Mouse (Mus musculus): Measurements from ENCODE around the gene Lfng. TPM values are rescaled to one million over a fixed set of nuclear protein-coding genes. Genes with fewer than 3 reads are reported as not detected.

Lfng gene
- polyA plus RNA-seq, 1 experiment from 2014 or later: 9.0 TPM

- peaks cover 25% of the 10 kb centered on the region for H3K36me3 ChIP-seq (ENCODE audit: control insufficient read depth, insufficient read depth, low read length)
- no peak overlapping the region for H3K4me3 ChIP-seq (ENCODE audit: low read depth, low read length)
Measured at GRCm38 (mm10) chr5:140642076-140642475, 35.0 kb downstream of the Lfng start.

GRCm38 (mm10) chr5:140644263-140644662 is 37.1 kb downstream of the Lfng start:
- H3K36me3 ChIP-seq (ENCODE audit: control insufficient read depth, insufficient read depth, low read length): peaks cover 14% of the 10 kb centered on the region
- no peaks in the 10 kb centered on the region for H3K9me3 ChIP-seq (ENCODE audit: control insufficient read depth, low read length)
- 90% methylated on average over 6 of the region's 6 CpGs for WGBS
- H3K4me3 ChIP-seq (ENCODE audit: low read depth, low read length): no peak overlapping the region
- no peaks in the 10 kb centered on the region for H3K27me3 ChIP-seq (ENCODE audit: control insufficient read depth, insufficient read depth, low read length)
- DNase-seq (ENCODE audit: low spot score): no peak
- H3K4me2 ChIP-seq (ENCODE audit: low read depth, severe bottlenecking): no peak overlapping the region
- no peak for ATAC-seq (ENCODE audit: insufficient number of reproducible peaks, low FRiP score, low TSS enrichment, low read depth)
- H3K27ac ChIP-seq (replicated peaks; ENCODE audit: low read depth, low read length): no peak overlapping the region
- H3K4me1 ChIP-seq (ENCODE audit: control insufficient read depth, insufficient read depth, low read length): peaks cover 38% of the 10 kb centered on the region
- no peak overlapping the region for H3K9ac ChIP-seq (ENCODE audit: low read length)

More at GRCm38 (mm10) chr5:140642076-140642475, 35.0 kb downstream of the Lfng start:
- no peaks in the 10 kb centered on the region for H3K9me3 ChIP-seq (ENCODE audit: control insufficient read depth, low read length)
- peaks cover 33% of the 10 kb centered on the region for H3K4me1 ChIP-seq (ENCODE audit: control insufficient read depth, insufficient read depth, low read length)
- ATAC-seq (ENCODE audit: insufficient number of reproducible peaks, low FRiP score, low TSS enrichment, low read depth) (no peak), DNase-seq (ENCODE audit: low spot score) (no peak)
- 62% methylated on average over 3 of the region's 3 CpGs for WGBS
- H3K9ac ChIP-seq (ENCODE audit: low read length): no peak overlapping the region
- H3K27ac ChIP-seq (replicated peaks; ENCODE audit: low read depth, low read length): peak overlapping the region; percentile 39
- peak overlapping the region; percentile 22; the same call in 1 of the 2 replicates for H3K4me2 ChIP-seq (ENCODE audit: low read depth, severe bottlenecking)
- H3K27me3 ChIP-seq (ENCODE audit: control insufficient read depth, insufficient read depth, low read length): no peaks in the 10 kb centered on the region

GRCm38 (mm10) chr5:140644702-140645201 is 37.6 kb downstream of the Lfng start:
- H3K27me3 ChIP-seq (ENCODE audit: control insufficient read depth, insufficient read depth, low read length): no peaks in the 10 kb centered on the region
- WGBS: 93% methylated on average over 15 of the region's 15 CpGs
- ATAC-seq (ENCODE audit: insufficient number of reproducible peaks, low FRiP score, low TSS enrichment, low read depth): no peak
- H3K9me3 ChIP-seq (ENCODE audit: control insufficient read depth, low read length): no peaks in the 10 kb centered on the region
- H3K27ac ChIP-seq (replicated peaks; ENCODE audit: low read depth, low read length): no peak overlapping the region
- no peak overlapping the region for H3K4me3 ChIP-seq (ENCODE audit: low read depth, low read length)
- H3K9ac ChIP-seq (ENCODE audit: low read length): no peak overlapping the region
- H3K4me2 ChIP-seq (ENCODE audit: low read depth, severe bottlenecking): no peak overlapping the region
- DNase-seq (ENCODE audit: low spot score): no peak
- H3K36me3 ChIP-seq (ENCODE audit: control insufficient read depth, insufficient read depth, low read length): peaks cover 14% of the 10 kb centered on the region
- H3K4me1 ChIP-seq (ENCODE audit: control insufficient read depth, insufficient read depth, low read length): peaks cover 38% of the 10 kb centered on the region

- ATAC-seq (ENCODE audit: insufficient number of reproducible peaks, low FRiP score, low TSS enrichment, low read depth) (no peak), DNase-seq (ENCODE audit: low spot score) (no peak)
- H3K36me3 ChIP-seq (ENCODE audit: control insufficient read depth, insufficient read depth, low read length): peaks cover 10% of the 10 kb centered on the region
- H3K4me1 ChIP-seq (ENCODE audit: control insufficient read depth, insufficient read depth, low read length): peaks cover 38% of the 10 kb centered on the region
- H3K27ac ChIP-seq (replicated peaks; ENCODE audit: low read depth, low read length): no peak overlapping the region
- H3K4me2 ChIP-seq (ENCODE audit: low read depth, severe bottlenecking): no peak overlapping the region
- H3K9me3 ChIP-seq (ENCODE audit: control insufficient read depth, low read length): no peaks in the 10 kb centered on the region
- no peak overlapping the region for H3K4me3 ChIP-seq (ENCODE audit: low read depth, low read length)
- WGBS: 94% methylated on average over 4 of the region's 4 CpGs
- no peak overlapping the region for H3K9ac ChIP-seq (ENCODE audit: low read length)
- no peaks in the 10 kb centered on the region for H3K27me3 ChIP-seq (ENCODE audit: control insufficient read depth, insufficient read depth, low read length)
Measured at GRCm38 (mm10) chr5:140645454-140645853, 38.3 kb downstream of the Lfng start.

- no peak overlapping the region for H3K4me3 ChIP-seq (ENCODE audit: low read depth, low read length)
- no peak for DNase-seq (ENCODE audit: low spot score)
- H3K9ac ChIP-seq (ENCODE audit: low read length): no peak overlapping the region
- no peaks in the 10 kb centered on the region for H3K27me3 ChIP-seq (ENCODE audit: control insufficient read depth, insufficient read depth, low read length)
- peaks cover 10% of the 10 kb centered on the region for H3K36me3 ChIP-seq (ENCODE audit: control insufficient read depth, insufficient read depth, low read length)
- no peaks in the 10 kb centered on the region for H3K9me3 ChIP-seq (ENCODE audit: control insufficient read depth, low read length)
- ATAC-seq (ENCODE audit: insufficient number of reproducible peaks, low FRiP score, low TSS enrichment, low read depth): no peak
- no peak overlapping the region for H3K27ac ChIP-seq (replicated peaks; ENCODE audit: low read depth, low read length)
- peaks cover 35% of the 10 kb centered on the region for H3K4me1 ChIP-seq (ENCODE audit: control insufficient read depth, insufficient read depth, low read length)
- H3K4me2 ChIP-seq (ENCODE audit: low read depth, severe bottlenecking): no peak overlapping the region
- WGBS: 91% methylated on average over 6 of the region's 6 CpGs
Measured at GRCm38 (mm10) chr5:140646171-140646570, 39.1 kb downstream of the Lfng start.

- no peak for DNase-seq (ENCODE audit: low spot score)
- Histone ChIP-seq H3K9ac (ENCODE audit: low read length) (peak overlapping the region; percentile 97), H3K4me1 (ENCODE audit: control insufficient read depth, insufficient read depth, low read length) (peaks cover 24% of the 10 kb centered on the region), H3K27me3 (ENCODE audit: control insufficient read depth, insufficient read depth, low read length) (no peaks in the 10 kb centered on the region), H3K27ac (replicated peaks; ENCODE audit: low read depth, low read length) (no peak overlapping the region), H3K4me3 (ENCODE audit: low read depth, low read length) (peak overlapping the region; percentile 95), H3K36me3 (ENCODE audit: control insufficient read depth, insufficient read depth, low read length) (peaks cover 10% of the 10 kb centered on the region), H3K9me3 (ENCODE audit: control insufficient read depth, low read length) (no peaks in the 10 kb centered on the region), H3K4me2 (ENCODE audit: low read depth, severe bottlenecking) (peak overlapping the region; percentile 73)
- 75% methylated on average over 13 of the region's 13 CpGs for WGBS
- no peak for ATAC-seq (ENCODE audit: insufficient number of reproducible peaks, low FRiP score, low TSS enrichment, low read depth)
Measured at GRCm38 (mm10) chr5:140647031-140647760, 40.1 kb downstream of the Lfng start.

GRCm38 (mm10) chr5:140647821-140648518 is 40.9 kb downstream of the Lfng start:
- H3K4me3 ChIP-seq (ENCODE audit: low read depth, low read length): peak overlapping the region; percentile 95
- peak overlapping the region; percentile 77 for H3K27ac ChIP-seq (replicated peaks; ENCODE audit: low read depth, low read length)
- H3K36me3 ChIP-seq (ENCODE audit: control insufficient read depth, insufficient read depth, low read length): peaks cover 10% of the 10 kb centered on the region
- H3K4me1 ChIP-seq (ENCODE audit: control insufficient read depth, insufficient read depth, low read length): peaks cover 17% of the 10 kb centered on the region
- H3K4me2 ChIP-seq (ENCODE audit: low read depth, severe bottlenecking): peak overlapping the region; percentile 73
- H3K9ac ChIP-seq (ENCODE audit: low read length): peak overlapping the region; percentile 97
- ATAC-seq (ENCODE audit: insufficient number of reproducible peaks, low FRiP score, low TSS enrichment, low read depth): 0 out of 2 replicates have a peak, but pooled peaks have one; percentile 15
- peak; percentile 67 for DNase-seq (ENCODE audit: low spot score)
- H3K27me3 ChIP-seq (ENCODE audit: control insufficient read depth, insufficient read depth, low read length): no peaks in the 10 kb centered on the region
- H3K9me3 ChIP-seq (ENCODE audit: control insufficient read depth, low read length): no peaks in the 10 kb centered on the region
- WGBS: 8% methylated on average over 13 of the region's 13 CpGs

- Histone ChIP-seq H3K9me3 (ENCODE audit: control insufficient read depth, low read length) (no peaks in the 10 kb centered on the region), H3K4me2 (ENCODE audit: low read depth, severe bottlenecking) (peak within 1 kb of the TSS; percentile 73), H3K4me3 (ENCODE audit: low read depth, low read length) (peak within 1 kb of the TSS; percentile 95), H3K27me3 (ENCODE audit: control insufficient read depth, insufficient read depth, low read length) (no peaks in the 10 kb centered on the region), H3K36me3 (ENCODE audit: control insufficient read depth, insufficient read depth, low read length) (peaks cover 10% of the 10 kb centered on the region), H3K9ac (ENCODE audit: low read length) (peak within 1 kb of the TSS; percentile 97), H3K4me1 (ENCODE audit: control insufficient read depth, insufficient read depth, low read length) (peaks cover 16% of the 10 kb centered on the region), H3K27ac (replicated peaks; ENCODE audit: low read depth, low read length) (peak within 1 kb of the TSS; percentile 77)
- ATAC-seq (ENCODE audit: insufficient number of reproducible peaks, low FRiP score, low TSS enrichment, low read depth): no peak; the same call in none of the 2 replicates
- no peak for DNase-seq (ENCODE audit: low spot score)
- WGBS: 0% methylated on average over 36 of the region's 62 CpGs
Measured at GRCm38 (mm10) chr5:140648519-140649100, 41.5 kb downstream of the Lfng start, which contains the start of gene Ttyh3. TSS of gene Ttyh3 (minus strand) at chr5:140649031.
